Mouse (Mus musculus) embryonic facial prominence, embryonic 13.5 days (tissue): ENCODE measurements around the gene Nxph3. TPM values are rescaled to one million over a fixed set of nuclear protein-coding genes. Genes with fewer than 3 reads are reported as not detected.
A peak's percentile ranks its signal among the peaks of the same experiment; 100 is the strongest.

Experiments used
- ATAC-seq: fragments of 200-750 bp; cut with Nextera tagmentation; 2 replicates; pipeline ENCODE4 v1.8.0; 2017; ENCODE audit warnings: low read depth; ENCODE audit not compliant: insufficient number of reproducible peaks, insufficient read depth, low FRiP score, low TSS enrichment
- H3K27ac ChIP-seq: fragments of 300-500 bp; sonication (generic); 2 replicates; pipeline ENCODE4 v1.5.1; 2015; ENCODE audit warnings: moderate library complexity, mild to moderate bottlenecking, inconsistent platforms
- H3K27me3 ChIP-seq: fragments of 300-500 bp; sonication (generic); 2 replicates; pipeline ENCODE4 v1.6.1; 2015; ENCODE audit warnings: mild to moderate bottlenecking, inconsistent platforms
- H3K36me3 ChIP-seq: fragments of 300-500 bp; sonication (generic); 2 replicates; pipeline ENCODE4 v1.6.1; 2015; ENCODE audit warnings: mild to moderate bottlenecking, inconsistent platforms
- H3K4me1 ChIP-seq: fragments of 300-500 bp; sonication (generic); 2 replicates; pipeline ENCODE4 v1.6.1; 2015; ENCODE audit warnings: inconsistent platforms
- H3K4me2 ChIP-seq: fragments of 300-500 bp; sonication (generic); 2 replicates; pipeline ENCODE4 v1.6.1; 2015; ENCODE audit warnings: moderate library complexity, mild to moderate bottlenecking, inconsistent platforms
- H3K4me3 ChIP-seq: fragments of 300-500 bp; sonication (generic); 2 replicates; pipeline ENCODE4 v1.5.1; 2015; ENCODE audit warnings: mild to moderate bottlenecking, inconsistent platforms
- H3K9ac ChIP-seq: fragments of 300-500 bp; sonication (generic); 2 replicates; pipeline ENCODE4 v1.6.1; 2015; ENCODE audit warnings: mild to moderate bottlenecking, inconsistent platforms
- H3K9me3 ChIP-seq: fragments of 300-500 bp; sonication (generic); 2 replicates; pipeline ENCODE4 v1.6.1; 2016; ENCODE audit warnings: inconsistent platforms
- WGBS: fragments of 180-500 bp; shearing (Covaris S2); methylation state at CpG from one replicate; pipeline ENCODE4 v1.1.7; 2015; ENCODE audit warnings: mixed read lengths; 5-methylcytosine and 5-hydroxymethylcytosine counted together
- polyA plus RNA-seq: library from polyadenylated mRNA; unstranded; fragments of >200 nt; fragmentation: Nextera tagmentation; extraction: Ambion mirVana; gene quantifications from 2 replicates; pipeline ENCODE4 v1.2.1, GENCODE M21; 2015

Nxph3 gene
- polyA plus RNA-seq, 1 experiment from 2014 or later: 1.6 TPM

GRCm38 (mm10) chr11:95517162-95517561 lies 2.8 kb upstream of the Nxph3 start:
- Histone ChIP-seq H3K4me3 (no peak overlapping the region), H3K27ac (no peak overlapping the region), H3K9ac (peak overlapping the region; percentile 44; the same call in 1 of the 2 replicates), H3K27me3 (peaks cover 40% of the 10 kb centered on the region), H3K9me3 (no peaks in the 10 kb centered on the region), H3K4me2 (peak overlapping the region; percentile 32; the same call in 1 of the 2 replicates), H3K36me3 (no peaks in the 10 kb centered on the region), H3K4me1 (peaks cover 72% of the 10 kb centered on the region)
- WGBS: 37% methylated on average over 6 of the region's 6 CpGs
- no peak for ATAC-seq

- Histone ChIP-seq H3K4me2 (peak overlapping the region; percentile 32), H3K27me3 (peaks cover 44% of the 10 kb centered on the region), H3K9ac (peak overlapping the region; percentile 44; the same call in 1 of the 2 replicates), H3K9me3 (no peaks in the 10 kb centered on the region), H3K36me3 (no peaks in the 10 kb centered on the region), H3K4me1 (peaks cover 68% of the 10 kb centered on the region), H3K4me3 (no peak overlapping the region), H3K27ac (peak overlapping the region; percentile 63)
- 3% methylated on average over 5 of the region's 5 CpGs for WGBS
- no peak for ATAC-seq
These were observed 2.1 kb upstream of the Nxph3 start for GRCm38 (mm10) chr11:95516491-95516911.

GRCm38 (mm10) chr11:95515376-95516323 lies 1.3 kb upstream of the Nxph3 start:
- H3K4me3 ChIP-seq: no peak overlapping the region
- H3K27ac ChIP-seq: peak overlapping the region; percentile 63
- no peak overlapping the region for H3K9ac ChIP-seq
- H3K9me3 ChIP-seq: no peaks in the 10 kb centered on the region
- H3K36me3 ChIP-seq: no peaks in the 10 kb centered on the region
- 47% methylated on average over 17 of the region's 17 CpGs for WGBS
- H3K4me1 ChIP-seq: peaks cover 61% of the 10 kb centered on the region
- ATAC-seq: no peak
- peak overlapping the region; percentile 99; the same call in 1 of the 2 replicates for H3K4me2 ChIP-seq
- peaks cover 51% of the 10 kb centered on the region for H3K27me3 ChIP-seq

- Histone ChIP-seq H3K4me1 (peaks cover 46% of the 10 kb centered on the region), H3K36me3 (no peaks in the 10 kb centered on the region)
These were observed 691 bp downstream of the Nxph3 start for GRCm38 (mm10) chr11:95513461-95514297.

GRCm38 (mm10) chr11:95512383-95512782 lies 2.0 kb downstream of the Nxph3 start:
- no peaks in the 10 kb centered on the region for H3K36me3 ChIP-seq
- WGBS: 71% methylated on average over 6 of the region's 6 CpGs
- ATAC-seq: no peak
- H3K4me2 ChIP-seq: no peak overlapping the region
- H3K27me3 ChIP-seq: peaks cover 51% of the 10 kb centered on the region
- no peak overlapping the region for H3K9ac ChIP-seq
- no peaks in the 10 kb centered on the region for H3K9me3 ChIP-seq
- peaks cover 52% of the 10 kb centered on the region for H3K4me1 ChIP-seq
- no peak overlapping the region for H3K27ac ChIP-seq
- no peak overlapping the region for H3K4me3 ChIP-seq

More at GRCm38 (mm10) chr11:95513461-95514297, 691 bp downstream of the Nxph3 start:
- 0 out of 2 replicates have a peak, but pooled peaks have one; percentile 11 for ATAC-seq
- Histone ChIP-seq H3K4me3 (peak overlapping the region; percentile 64), H3K9me3 (no peaks in the 10 kb centered on the region), H3K4me2 (peak overlapping the region; percentile 99), H3K9ac (peak overlapping the region; percentile 72), H3K27me3 (peaks cover 51% of the 10 kb centered on the region), H3K27ac (peak overlapping the region; percentile 28; the same call in 1 of the 2 replicates)
- WGBS: under 1% methylated on average over 59 of the region's 66 CpGs

- no peak overlapping the region for H3K4me3 ChIP-seq
- H3K4me1 ChIP-seq: peaks cover 47% of the 10 kb centered on the region
- 91% methylated on average over 1 of the region's 1 CpGs for WGBS
- H3K36me3 ChIP-seq: no peaks in the 10 kb centered on the region
- H3K9me3 ChIP-seq: no peaks in the 10 kb centered on the region
- ATAC-seq: no peak
- peaks cover 51% of the 10 kb centered on the region for H3K27me3 ChIP-seq
- no peak overlapping the region for H3K27ac ChIP-seq
- H3K4me2 ChIP-seq: no peak overlapping the region
- H3K9ac ChIP-seq: no peak overlapping the region
These were observed 2.5 kb downstream of the Nxph3 start for GRCm38 (mm10) chr11:95511919-95512318.

GRCm38 (mm10) chr11:95510631-95511030 lies 3.7 kb downstream of the Nxph3 start:
- Histone ChIP-seq H3K27me3 (peaks cover 46% of the 10 kb centered on the region), H3K36me3 (no peaks in the 10 kb centered on the region), H3K4me3 (no peak overlapping the region), H3K4me1 (peaks cover 35% of the 10 kb centered on the region), H3K27ac (no peak overlapping the region), H3K9ac (no peak overlapping the region), H3K4me2 (no peak overlapping the region), H3K9me3 (no peaks in the 10 kb centered on the region)
- 91% methylated on average over 12 of the region's 12 CpGs for WGBS
- ATAC-seq: no peak

GRCm38 (mm10) chr11:95509126-95509717 lies 5.1 kb downstream of the Nxph3 start:
- Histone ChIP-seq H3K36me3 (no peaks in the 10 kb centered on the region), H3K9ac (no peak overlapping the region), H3K9me3 (no peaks in the 10 kb centered on the region), H3K27ac (no peak overlapping the region), H3K4me2 (no peak overlapping the region), H3K4me1 (peaks cover 29% of the 10 kb centered on the region), H3K27me3 (peaks cover 32% of the 10 kb centered on the region), H3K4me3 (no peak overlapping the region)
- 69% methylated on average over 6 of the region's 6 CpGs for WGBS
- ATAC-seq: no peak

- H3K36me3 ChIP-seq: no peaks in the 10 kb centered on the region
- H3K27ac ChIP-seq: no peak overlapping the region
- no peak for ATAC-seq
- H3K4me2 ChIP-seq: peak overlapping the region; percentile 24; the same call in 1 of the 2 replicates
- H3K9me3 ChIP-seq: no peaks in the 10 kb centered on the region
- no peak overlapping the region for H3K4me3 ChIP-seq
- 42% methylated on average over 13 of the region's 13 CpGs for WGBS
- peaks cover 27% of the 10 kb centered on the region for H3K4me1 ChIP-seq
- H3K27me3 ChIP-seq: peaks cover 23% of the 10 kb centered on the region
- no peak overlapping the region for H3K9ac ChIP-seq
These were observed 6.0 kb downstream of the Nxph3 start for GRCm38 (mm10) chr11:95508211-95508926.

GRCm38 (mm10) chr11:95507785-95508184 lies 6.6 kb downstream of the Nxph3 start:
- no peak for ATAC-seq
- Histone ChIP-seq H3K4me1 (peaks cover 23% of the 10 kb centered on the region), H3K4me2 (no peak overlapping the region), H3K4me3 (no peak overlapping the region), H3K36me3 (no peaks in the 10 kb centered on the region), H3K27ac (no peak overlapping the region), H3K9ac (no peak overlapping the region), H3K27me3 (peaks cover 17% of the 10 kb centered on the region), H3K9me3 (no peaks in the 10 kb centered on the region)
- WGBS: 71% methylated on average over 5 of the region's 5 CpGs
